Mouse (Mus musculus): ENCODE measurements around the gene Pop7. TPM values are rescaled to one million over a fixed set of nuclear protein-coding genes. Genes with fewer than 3 reads are reported as not detected.
A peak's percentile ranks its signal among the peaks of the same experiment; 100 is the strongest.

Pop7 gene
- polyA plus RNA-seq, 1 experiment = 70.0 TPM

- H3K36me3 ChIP-seq (replicated peaks; ENCODE audit: low read length) = peaks cover 63% of the 10 kb centered on the region
- no peaks in the 10 kb centered on the region for H3K9me3 ChIP-seq
- peaks cover 43% of the 10 kb centered on the region for H3K4me1 ChIP-seq
- no peak for TF ChIP-seq GATA1 (IDR thresholded peaks at IDR 0.05; ENCODE audit: borderline replicate concordance, low read length)
- no peaks in the 10 kb centered on the region for H3K27me3 ChIP-seq (replicated peaks)
- peak overlapping the region; percentile 4 for H3K4me3 ChIP-seq (replicated peaks)
Observed at GRCm38 (mm10) chr5:137529221-137529995, 27.1 kb upstream of the Pop7 start.

- H3K4me3 ChIP-seq (replicated peaks) = peak overlapping the region; percentile 54
- H3K9me3 ChIP-seq = no peaks in the 10 kb centered on the region
- H3K36me3 ChIP-seq (replicated peaks; ENCODE audit: low read length) = peaks cover 73% of the 10 kb centered on the region
- no peak for TF ChIP-seq GATA1 (IDR thresholded peaks at IDR 0.05; ENCODE audit: borderline replicate concordance, low read length)
- no peak for TF ChIP-seq FLI1 (IDR thresholded peaks at IDR 0.05; ENCODE audit: low read length)
- H3K4me1 ChIP-seq = peaks cover 39% of the 10 kb centered on the region
- H3K27me3 ChIP-seq (replicated peaks) = no peaks in the 10 kb centered on the region
Observed at GRCm38 (mm10) chr5:137528247-137528968, 26.1 kb upstream of the Pop7 start.

- H3K9me3 ChIP-seq = no peaks in the 10 kb centered on the region
- no peak overlapping the region for H3K4me3 ChIP-seq (replicated peaks)
- H3K36me3 ChIP-seq (replicated peaks; ENCODE audit: low read length) = peaks cover 83% of the 10 kb centered on the region
- H3K4me1 ChIP-seq = peaks cover 39% of the 10 kb centered on the region
- TF ChIP-seq GATA1 (IDR thresholded peaks at IDR 0.05; ENCODE audit: borderline replicate concordance, low read length) = no peak
- no peak for TF ChIP-seq FLI1 (IDR thresholded peaks at IDR 0.05; ENCODE audit: low read length)
- no peaks in the 10 kb centered on the region for H3K27me3 ChIP-seq (replicated peaks)
Observed at GRCm38 (mm10) chr5:137527413-137527812, 25.1 kb upstream of the Pop7 start.

GRCm38 (mm10) chr5:137526192-137526936 is 24.0 kb upstream of the Pop7 start:
- Histone ChIP-seq H3K36me3 (replicated peaks; ENCODE audit: low read length) (peaks cover 93% of the 10 kb centered on the region), H3K27me3 (replicated peaks) (no peaks in the 10 kb centered on the region), H3K4me3 (replicated peaks) (no peak overlapping the region), H3K9me3 (no peaks in the 10 kb centered on the region), H3K4me1 (peaks cover 39% of the 10 kb centered on the region)
- TF ChIP-seq FLI1 (IDR thresholded peaks at IDR 0.05; ENCODE audit: low read length) = no peak
- TF ChIP-seq GATA1 (IDR thresholded peaks at IDR 0.05; ENCODE audit: borderline replicate concordance, low read length) = no peak

- Histone ChIP-seq H3K36me3 (replicated peaks; ENCODE audit: low read length) (peaks cover 99% of the 10 kb centered on the region), H3K27me3 (replicated peaks) (no peaks in the 10 kb centered on the region), H3K4me1 (peaks cover 30% of the 10 kb centered on the region), H3K4me3 (replicated peaks) (no peak overlapping the region), H3K9me3 (no peaks in the 10 kb centered on the region)
- TF ChIP-seq FLI1 (IDR thresholded peaks at IDR 0.05; ENCODE audit: low read length) (no peak), GATA1 (IDR thresholded peaks at IDR 0.05; ENCODE audit: borderline replicate concordance, low read length) (no peak)
Observed at GRCm38 (mm10) chr5:137525511-137525910, 23.2 kb upstream of the Pop7 start.

GRCm38 (mm10) chr5:137524671-137525070 is 22.4 kb upstream of the Pop7 start:
- TF ChIP-seq GATA1 (IDR thresholded peaks at IDR 0.05; ENCODE audit: borderline replicate concordance, low read length) (no peak), FLI1 (IDR thresholded peaks at IDR 0.05; ENCODE audit: low read length) (no peak)
- peaks cover 99% of the 10 kb centered on the region for H3K36me3 ChIP-seq (replicated peaks; ENCODE audit: low read length)
- H3K4me1 ChIP-seq = peaks cover 22% of the 10 kb centered on the region
- no peaks in the 10 kb centered on the region for H3K27me3 ChIP-seq (replicated peaks)
- H3K9me3 ChIP-seq = no peaks in the 10 kb centered on the region
- H3K4me3 ChIP-seq (replicated peaks) = no peak overlapping the region

- peaks cover 99% of the 10 kb centered on the region for H3K36me3 ChIP-seq (replicated peaks; ENCODE audit: low read length)
- H3K4me3 ChIP-seq (replicated peaks) = no peak overlapping the region
- H3K27me3 ChIP-seq (replicated peaks) = no peaks in the 10 kb centered on the region
- no peak for TF ChIP-seq FLI1 (IDR thresholded peaks at IDR 0.05; ENCODE audit: low read length)
- TF ChIP-seq GATA1 (IDR thresholded peaks at IDR 0.05; ENCODE audit: borderline replicate concordance, low read length) = no peak
- no peaks in the 10 kb centered on the region for H3K9me3 ChIP-seq
- H3K4me1 ChIP-seq = peaks cover 17% of the 10 kb centered on the region
Observed at GRCm38 (mm10) chr5:137524251-137524515, 21.9 kb upstream of the Pop7 start.

GRCm38 (mm10) chr5:137523396-137524250 is 21.3 kb upstream of the Pop7 start:
- Histone ChIP-seq H3K27me3 (replicated peaks) (no peaks in the 10 kb centered on the region), H3K4me1 (peaks cover 12% of the 10 kb centered on the region), H3K36me3 (replicated peaks; ENCODE audit: low read length) (peaks cover 99% of the 10 kb centered on the region), H3K9me3 (no peaks in the 10 kb centered on the region), H3K4me3 (replicated peaks) (no peak overlapping the region)
- TF ChIP-seq GATA1 (IDR thresholded peaks at IDR 0.05; ENCODE audit: borderline replicate concordance, low read length) = no peak

- Histone ChIP-seq H3K36me3 (replicated peaks; ENCODE audit: low read length) (peaks cover 99% of the 10 kb centered on the region), H3K4me3 (replicated peaks) (no peak overlapping the region), H3K27me3 (replicated peaks) (no peaks in the 10 kb centered on the region), H3K4me1 (peaks cover 10% of the 10 kb centered on the region), H3K9me3 (no peaks in the 10 kb centered on the region)
- TF ChIP-seq FLI1 (IDR thresholded peaks at IDR 0.05; ENCODE audit: low read length) (no peak), GATA1 (IDR thresholded peaks at IDR 0.05; ENCODE audit: borderline replicate concordance, low read length) (no peak)
Observed at GRCm38 (mm10) chr5:137522711-137523110, 20.4 kb upstream of the Pop7 start.
